Mouse (Mus musculus) lung, postnatal 0 days (tissue): ENCODE measurements at regions not wholly inside any gene's neighbourhood (a gene's known extent, or its start where the extent isn't known, plus 50 kb on each side); places are given as distances from the start of the nearest gene placed in this dataset.

ENCODE experiments used
- ATAC-seq: fragments of 200-750 bp; cut with Nextera tagmentation; 2 replicates; pipeline ENCODE4 v1.8.0; 2017; ENCODE audit warnings: moderate library complexity
- DNase-seq: peaks from one replicate; pipeline ENCODE4 v3.0.0-alpha.2; 2016; ENCODE audit warnings: low spot score
- H3K27ac ChIP-seq: fragments of 300-500 bp; sonication (generic); 2 replicates; pipeline ENCODE4 v1.5.1; 2014; ENCODE audit warnings: antibody characterized with exemption, mild to moderate bottlenecking, low read length, mixed read lengths
- H3K27me3 ChIP-seq: fragments of 300-500 bp; sonication (generic); replicated peaks from 2 replicates; pipeline ENCODE4 v1.6.1; 2014; ENCODE audit warnings: low read length, mixed read lengths; ENCODE audit not compliant: insufficient read depth
- H3K36me3 ChIP-seq: fragments of 300-500 bp; sonication (generic); 2 replicates; pipeline ENCODE4 v1.6.1; 2014; ENCODE audit warnings: low read length, mixed read lengths; ENCODE audit not compliant: insufficient read depth
- H3K4me1 ChIP-seq: fragments of 300-500 bp; sonication (generic); 2 replicates; pipeline ENCODE4 v1.6.1; 2014; ENCODE audit warnings: antibody characterized with exemption, low read depth, low read length, mixed read lengths; ENCODE audit not compliant: insufficient read depth
- H3K4me2 ChIP-seq: fragments of 300-500 bp; sonication (generic); replicated peaks from 2 replicates; pipeline ENCODE4 v1.6.1; 2014; ENCODE audit warnings: low read depth, mild to moderate bottlenecking, low read length, moderate library complexity, mixed read lengths
- H3K4me3 ChIP-seq: fragments of 300-500 bp; sonication (generic); 2 replicates; pipeline ENCODE4 v1.5.1; 2014; ENCODE audit warnings: low read depth, low read length
- H3K9ac ChIP-seq: fragments of 300-500 bp; sonication (generic); replicated peaks from 2 replicates; pipeline ENCODE4 v1.6.1; 2014; ENCODE audit warnings: low read depth, mild to moderate bottlenecking
- H3K9me3 ChIP-seq: fragments of 300-500 bp; sonication (generic); 2 replicates; pipeline ENCODE4 v1.6.1; 2016; ENCODE audit warnings: low read length, mixed read lengths
- CTCF ChIP-seq: IDR thresholded peaks from 2 replicates; pipeline ENCODE4 v1.5.1; 2016; ENCODE audit warnings: antibody characterized with exemption, mild to moderate bottlenecking
- EP300 ChIP-seq: IDR thresholded peaks from 2 replicates; pipeline ENCODE4 v1.6.1; 2016; ENCODE audit warnings: antibody characterized with exemption, mild to moderate bottlenecking, control low read depth
- WGBS: fragments of 180-500 bp; shearing (Covaris S2); extraction: QIAGEN DNeasy Blood & Tissue Kit; methylation state at CpG from one replicate; pipeline ENCODE4 v1.1.7; 2014; 5-methylcytosine and 5-hydroxymethylcytosine counted together

DNA sequence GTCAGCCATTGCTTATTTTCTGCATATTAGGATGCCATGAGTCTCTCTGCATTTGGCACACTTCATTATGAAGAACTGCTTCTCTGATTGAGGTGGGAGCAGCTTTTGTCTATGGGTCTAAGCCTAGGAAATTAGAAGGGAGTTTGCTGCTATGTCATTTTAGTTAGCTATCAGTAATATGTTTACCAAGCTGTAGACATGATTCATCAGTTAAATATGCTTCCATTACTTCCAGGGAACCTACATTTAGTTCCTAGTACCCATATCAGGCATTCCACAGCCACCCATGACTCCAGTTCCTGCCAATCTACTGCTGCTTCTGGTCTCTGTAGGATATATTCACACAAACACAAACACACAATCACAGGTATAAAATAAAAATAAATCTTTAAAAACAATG lies 287.4 kb downstream of the Mat2b start:
- Histone ChIP-seq H3K4me3 (no peak overlapping the region), H3K27ac (no peak overlapping the region), H3K4me1 (no peaks in the 10 kb centered on the region), H3K36me3 (no peaks in the 10 kb centered on the region), H3K4me2 (no peak overlapping the region), H3K9ac (no peak overlapping the region), H3K9me3 (no peaks in the 10 kb centered on the region), H3K27me3 (no peaks in the 10 kb centered on the region)
- TF ChIP-seq CTCF = no peak
- no peak for TF ChIP-seq EP300
- ATAC-seq (no peak), DNase-seq (no peak)

- peak; percentile 54; the same call in 1 of the 2 replicates for ATAC-seq
- Histone ChIP-seq H3K36me3 (no peaks in the 10 kb centered on the region), H3K9ac (no peak overlapping the region), H3K4me3 (no peak overlapping the region), H3K4me2 (no peak overlapping the region), H3K27ac (no peak overlapping the region), H3K27me3 (no peaks in the 10 kb centered on the region), H3K9me3 (no peaks in the 10 kb centered on the region), H3K4me1 (no peaks in the 10 kb centered on the region)
- WGBS = 35% methylated on average over 1 of the region's 1 CpGs
- DNase-seq = peak; percentile 62
- no peak for TF ChIP-seq CTCF
- TF ChIP-seq EP300 = no peak
Measured at GRCm38 (mm10) chr11:40402249-40402648, 292.8 kb downstream of the Mat2b start.

DNA sequence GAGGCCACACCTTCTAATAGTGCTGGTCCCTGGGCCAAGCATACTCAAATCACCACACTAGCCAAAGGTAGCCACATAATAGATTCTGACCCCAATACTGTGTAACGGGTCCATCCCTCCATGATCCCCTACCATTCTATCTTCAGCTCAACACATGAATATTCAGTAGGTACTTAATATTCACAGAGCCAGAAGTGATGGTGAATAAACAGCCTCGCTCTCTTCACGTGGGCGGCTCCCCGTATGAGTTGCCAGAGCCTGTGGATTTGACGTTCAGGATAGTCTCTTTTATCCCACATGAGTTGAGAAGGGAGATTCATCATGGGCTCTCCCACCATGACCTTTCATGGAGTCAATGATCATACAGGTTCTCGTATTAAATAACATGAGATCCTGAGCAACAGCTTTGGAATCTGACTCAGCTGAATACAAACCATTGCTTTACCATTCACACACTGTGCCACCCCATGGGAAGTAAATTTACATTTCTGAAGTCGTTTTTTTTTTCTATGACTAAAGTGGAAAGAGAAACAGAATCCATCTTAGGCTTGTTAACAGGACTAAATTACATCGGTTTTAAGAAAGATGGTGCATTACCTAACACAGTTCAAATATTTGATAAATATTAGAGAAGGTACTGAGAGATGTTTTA lies 297.4 kb downstream of the Mat2b start:
- no peak for TF ChIP-seq CTCF
- no peak for TF ChIP-seq EP300
- WGBS = 82% methylated on average over 9 of the region's 9 CpGs
- H3K4me3 ChIP-seq = no peak overlapping the region

GRCm38 (mm10) chr11:40395331-40395730 lies 299.7 kb downstream of the Mat2b start:
- no peaks in the 10 kb centered on the region for H3K27me3 ChIP-seq
- no peak for ATAC-seq
- no peaks in the 10 kb centered on the region for H3K36me3 ChIP-seq
- WGBS = 58% methylated on average over 11 of the region's 11 CpGs
- no peak overlapping the region for H3K4me2 ChIP-seq
- H3K4me1 ChIP-seq = no peaks in the 10 kb centered on the region
- H3K9ac ChIP-seq = no peak overlapping the region
- DNase-seq = no peak
- no peak overlapping the region for H3K4me3 ChIP-seq
- no peaks in the 10 kb centered on the region for H3K9me3 ChIP-seq
- no peak overlapping the region for H3K27ac ChIP-seq
- no peak for TF ChIP-seq EP300

More for the DNA sequence above, 297.4 kb downstream of the Mat2b start:
- Histone ChIP-seq H3K27me3 (no peaks in the 10 kb centered on the region), H3K4me2 (no peak overlapping the region), H3K9ac (no peak overlapping the region), H3K9me3 (no peaks in the 10 kb centered on the region), H3K27ac (no peak overlapping the region), H3K4me1 (no peaks in the 10 kb centered on the region), H3K36me3 (no peaks in the 10 kb centered on the region)
- DNase-seq = no peak
- ATAC-seq = no peak

DNA sequence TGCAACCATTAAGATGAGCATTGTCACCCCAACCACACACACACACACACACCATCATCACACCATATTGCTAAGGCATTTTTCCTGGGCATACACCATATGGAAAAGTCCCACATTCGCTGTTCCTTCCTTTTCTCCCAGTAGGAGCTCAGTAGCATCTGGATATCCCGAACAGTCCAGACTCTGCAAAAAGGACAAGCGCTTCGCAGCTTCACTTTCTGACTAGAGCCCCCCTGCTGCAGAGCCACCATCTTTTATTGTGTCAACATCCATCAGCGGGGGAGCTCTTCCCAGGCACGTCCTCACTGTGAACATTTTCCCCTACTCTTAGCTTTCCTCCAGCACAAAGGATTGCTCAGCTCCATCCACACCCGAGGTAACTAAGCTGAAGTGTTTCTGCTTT lies 300.1 kb downstream of the Mat2b start:
- Histone ChIP-seq H3K4me1 (no peaks in the 10 kb centered on the region), H3K36me3 (no peaks in the 10 kb centered on the region), H3K9me3 (no peaks in the 10 kb centered on the region), H3K27ac (no peak overlapping the region), H3K9ac (no peak overlapping the region), H3K27me3 (no peaks in the 10 kb centered on the region), H3K4me3 (no peak overlapping the region), H3K4me2 (no peak overlapping the region)
- WGBS = 58% methylated on average over 7 of the region's 7 CpGs
- no peak for TF ChIP-seq EP300
- no peak for TF ChIP-seq CTCF
- ATAC-seq (no peak), DNase-seq (no peak)

DNA sequence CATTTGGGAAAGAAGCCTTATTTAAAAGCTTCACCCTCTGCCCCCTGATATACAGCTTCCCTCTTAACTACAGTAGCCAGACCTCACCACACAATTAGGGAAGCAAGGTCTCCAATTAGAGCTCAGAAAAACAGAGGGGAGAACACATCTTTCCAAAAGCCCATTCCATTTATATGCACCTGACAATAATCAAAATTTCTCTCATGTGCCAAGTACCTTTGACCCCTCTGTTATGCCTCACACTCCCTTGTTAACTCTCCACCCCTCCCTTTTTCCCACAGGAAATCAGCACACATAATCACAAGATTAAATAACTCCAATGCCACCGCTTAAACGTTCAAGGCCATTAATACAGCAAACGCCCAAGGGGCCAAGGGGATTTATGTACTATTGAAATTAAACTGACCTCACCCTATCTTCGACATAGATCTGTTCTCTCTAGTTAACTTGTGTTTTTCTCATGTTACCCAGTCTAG lies 300.7 kb downstream of the Mat2b start:
- Histone ChIP-seq H3K4me3 (no peak overlapping the region), H3K9ac (no peak overlapping the region), H3K27me3 (no peaks in the 10 kb centered on the region), H3K9me3 (no peaks in the 10 kb centered on the region), H3K27ac (no peak overlapping the region), H3K4me2 (no peak overlapping the region), H3K4me1 (no peaks in the 10 kb centered on the region), H3K36me3 (no peaks in the 10 kb centered on the region)
- DNase-seq = no peak
- TF ChIP-seq EP300 = no peak
- no peak for TF ChIP-seq CTCF
- ATAC-seq = no peak
- 49% methylated on average over 4 of the region's 4 CpGs for WGBS

DNA sequence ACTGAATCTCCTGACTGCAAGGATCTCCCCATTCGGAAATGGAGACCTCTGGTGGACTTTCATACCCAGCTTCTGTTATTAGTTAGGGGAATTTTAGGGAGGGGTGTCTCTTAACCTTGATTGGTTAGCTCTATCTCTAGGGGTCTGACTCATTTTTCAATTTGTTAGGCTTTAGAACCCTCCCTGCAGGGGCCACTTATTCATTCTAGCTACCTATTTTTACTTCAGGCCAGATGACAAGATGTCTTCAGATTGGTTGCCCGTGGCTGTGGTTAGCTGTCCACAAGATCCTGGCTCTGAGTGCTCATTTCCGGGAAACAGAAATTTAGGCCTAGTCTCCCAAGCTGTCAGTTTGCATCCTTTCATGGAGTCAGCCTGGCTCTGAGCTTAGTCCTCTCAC lies 314.3 kb downstream of the Mat2b start:
- no peaks in the 10 kb centered on the region for H3K9me3 ChIP-seq
- H3K27ac ChIP-seq = no peak overlapping the region
- no peak overlapping the region for H3K4me3 ChIP-seq
- H3K9ac ChIP-seq = no peak overlapping the region
- H3K4me1 ChIP-seq = no peaks in the 10 kb centered on the region
- no peaks in the 10 kb centered on the region for H3K36me3 ChIP-seq
- no peak for DNase-seq
- no peak overlapping the region for H3K4me2 ChIP-seq
- TF ChIP-seq EP300 = no peak
- TF ChIP-seq CTCF = no peak
- no peaks in the 10 kb centered on the region for H3K27me3 ChIP-seq
- WGBS = 60% methylated on average over 3 of the region's 3 CpGs
- ATAC-seq = no peak
